Mouse (Mus musculus) liver, postnatal 0 days (tissue): ENCODE data around the gene Hgfac. TPM values are rescaled to one million over a fixed set of nuclear protein-coding genes. Genes with fewer than 3 reads are reported as not detected.

ENCODE experiments used
- ATAC-seq: fragments of 200-750 bp; cut with Nextera tagmentation; 2 replicates; pipeline ENCODE4 v1.8.0; 2017; ENCODE audit warnings: mild to moderate bottlenecking, moderate library complexity
- DNase-seq: peaks from one replicate; pipeline ENCODE4 v3.0.0-alpha.2; 2016
- H3K27ac ChIP-seq: fragments of 300-500 bp; sonication (generic); 2 replicates; pipeline ENCODE4 v1.5.1; 2014; ENCODE audit warnings: antibody characterized with exemption, moderate library complexity, mild to moderate bottlenecking, low read depth
- H3K27me3 ChIP-seq: fragments of 300-500 bp; sonication (generic); 2 replicates; pipeline ENCODE4 v1.6.1; 2014; ENCODE audit warnings: low read length, control low read depth, mixed read lengths; ENCODE audit not compliant: insufficient read depth
- H3K36me3 ChIP-seq: fragments of 300-500 bp; sonication (generic); replicated peaks from 2 replicates; pipeline ENCODE4 v1.6.1; 2014; ENCODE audit warnings: mild to moderate bottlenecking, control low read depth, low read length, moderate library complexity, mixed read lengths; ENCODE audit not compliant: insufficient read depth
- H3K4me1 ChIP-seq: fragments of 300-500 bp; sonication (generic); 2 replicates; pipeline ENCODE4 v1.6.1; 2014; ENCODE audit warnings: antibody characterized with exemption, mild to moderate bottlenecking, control low read depth; ENCODE audit not compliant: insufficient read depth
- H3K4me2 ChIP-seq: fragments of 300-500 bp; sonication (generic); 2 replicates; pipeline ENCODE4 v1.6.1; 2014; ENCODE audit warnings: low read depth, mild to moderate bottlenecking, low read length, moderate library complexity, mixed read lengths
- H3K4me3 ChIP-seq: fragments of 300-500 bp; sonication (generic); 2 replicates; pipeline ENCODE4 v1.5.1; 2014; ENCODE audit warnings: low read depth, low read length
- H3K9ac ChIP-seq: fragments of 300-500 bp; sonication (generic); replicated peaks from 2 replicates; pipeline ENCODE4 v1.6.1; 2014; ENCODE audit warnings: mild to moderate bottlenecking, moderate library complexity
- H3K9me3 ChIP-seq: fragments of 300-500 bp; sonication (generic); 2 replicates; pipeline ENCODE4 v1.6.1; 2016; ENCODE audit warnings: mild to moderate bottlenecking, control low read depth, low read length, mixed read lengths
- CTCF ChIP-seq: sonication (generic); IDR thresholded peaks from 2 replicates; pipeline ENCODE4 v1.5.1; 2016; ENCODE audit warnings: antibody characterized with exemption, low read depth
- EP300 ChIP-seq: IDR thresholded peaks from 2 replicates; pipeline ENCODE4 v1.6.1; 2016; ENCODE audit warnings: antibody characterized with exemption, low read depth, mild to moderate bottlenecking
- WGBS: fragments of 180-500 bp; shearing (Covaris S2); extraction: QIAGEN DNeasy Blood & Tissue Kit; methylation state at CpG from one replicate; pipeline ENCODE4 v1.1.7; 2014; ENCODE audit not compliant: insufficient replicate concordance; 5-methylcytosine and 5-hydroxymethylcytosine counted together
- polyA plus RNA-seq: library from polyadenylated mRNA; unstranded; fragments of >200 nt; fragmentation: Nextera tagmentation; extraction: Ambion mirVana; gene quantifications from 2 replicates; pipeline ENCODE4 v1.2.1, GENCODE M21; 2015

Gene Hgfac
- polyA plus RNA-seq, 1 experiment from 2014 or later, result 304 TPM

GRCm38 (mm10) chr5:35033068-35033467 is 8.2 kb upstream of the Hgfac start:
- 0 out of 2 replicates have a peak, but pooled peaks have one; percentile 22 for ATAC-seq
- peaks cover 19% of the 10 kb centered on the region for H3K4me1 ChIP-seq
- peaks cover 5% of the 10 kb centered on the region; the same call in 1 of the 2 replicates for H3K36me3 ChIP-seq
- H3K9me3 ChIP-seq, result no peaks in the 10 kb centered on the region
- no peak overlapping the region for H3K4me2 ChIP-seq
- H3K4me3 ChIP-seq, result no peak overlapping the region
- H3K27me3 ChIP-seq, result no peaks in the 10 kb centered on the region
- 66% methylated on average over 5 of the region's 5 CpGs for WGBS
- H3K9ac ChIP-seq, result no peak overlapping the region
- peak; percentile 74 for TF ChIP-seq CTCF
- TF ChIP-seq EP300, result no peak
- peak; percentile 61 for DNase-seq
- H3K27ac ChIP-seq, result no peak overlapping the region

GRCm38 (mm10) chr5:35033619-35034018 is 7.7 kb upstream of the Hgfac start:
- H3K27me3 ChIP-seq, result no peaks in the 10 kb centered on the region
- no peak overlapping the region for H3K4me3 ChIP-seq
- TF ChIP-seq EP300 (no peak), CTCF (no peak)
- H3K4me1 ChIP-seq, result peaks cover 19% of the 10 kb centered on the region
- DNase-seq (no peak), ATAC-seq (no peak)
- no peak overlapping the region for H3K27ac ChIP-seq
- peaks cover 5% of the 10 kb centered on the region; the same call in 1 of the 2 replicates for H3K36me3 ChIP-seq
- WGBS, result 94% methylated on average over 1 of the region's 1 CpGs
- no peak overlapping the region for H3K9ac ChIP-seq
- no peak overlapping the region for H3K4me2 ChIP-seq
- H3K9me3 ChIP-seq, result no peaks in the 10 kb centered on the region

GRCm38 (mm10) chr5:35035141-35035540 is 6.2 kb upstream of the Hgfac start:
- Histone ChIP-seq H3K36me3 (0 out of 2 replicates have a peak, but pooled peaks cover 5% of the 10 kb centered on the region), H3K4me1 (peaks cover 14% of the 10 kb centered on the region), H3K27ac (peak overlapping the region; percentile 66), H3K27me3 (no peaks in the 10 kb centered on the region), H3K4me2 (no peak overlapping the region), H3K4me3 (no peak overlapping the region), H3K9ac (no peak overlapping the region), H3K9me3 (no peaks in the 10 kb centered on the region)
- no peak for TF ChIP-seq CTCF
- TF ChIP-seq EP300, result no peak
- ATAC-seq (peak; percentile 6; the same call in 1 of the 2 replicates), DNase-seq (no peak)
- 43% methylated on average over 5 of the region's 5 CpGs for WGBS

- H3K4me2 ChIP-seq, result no peak overlapping the region
- peak overlapping the region; percentile 66; the same call in 1 of the 2 replicates for H3K27ac ChIP-seq
- peak; percentile 83 for ATAC-seq
- H3K9ac ChIP-seq, result no peak overlapping the region
- H3K27me3 ChIP-seq, result no peaks in the 10 kb centered on the region
- no peaks in the 10 kb centered on the region for H3K9me3 ChIP-seq
- no peak overlapping the region for H3K4me3 ChIP-seq
- H3K4me1 ChIP-seq, result peaks cover 20% of the 10 kb centered on the region
- WGBS, result 29% methylated on average over 4 of the region's 4 CpGs
- DNase-seq, result peak; percentile 57
- TF ChIP-seq EP300 (peak; percentile 70), CTCF (0 out of 2 replicates have a peak, but pooled peaks have one; percentile 4)
- 0 out of 2 replicates have a peak, but pooled peaks cover 5% of the 10 kb centered on the region for H3K36me3 ChIP-seq
Observed at GRCm38 (mm10) chr5:35035795-35036194, 5.5 kb upstream of the Hgfac start.

GRCm38 (mm10) chr5:35037438-35037837 is 3.9 kb upstream of the Hgfac start:
- no peaks in the 10 kb centered on the region for H3K9me3 ChIP-seq
- no peak overlapping the region for H3K27ac ChIP-seq
- no peak for ATAC-seq
- H3K4me2 ChIP-seq, result no peak overlapping the region
- H3K4me1 ChIP-seq, result peaks cover 24% of the 10 kb centered on the region
- H3K36me3 ChIP-seq, result no peaks in the 10 kb centered on the region
- TF ChIP-seq CTCF (no peak), EP300 (no peak)
- no peak overlapping the region for H3K9ac ChIP-seq
- H3K27me3 ChIP-seq, result no peaks in the 10 kb centered on the region
- no peak for DNase-seq
- H3K4me3 ChIP-seq, result no peak overlapping the region

GRCm38 (mm10) chr5:35042431-35043109 is 1.3 kb downstream of the Hgfac start:
- 23% methylated on average over 10 of the region's 10 CpGs for WGBS
- no peak for TF ChIP-seq CTCF
- no peaks in the 10 kb centered on the region for H3K27me3 ChIP-seq
- peak; percentile 10; the same call in 1 of the 2 replicates for ATAC-seq
- DNase-seq, result peak; percentile 52
- peak overlapping the region; percentile 69 for H3K4me2 ChIP-seq
- H3K9ac ChIP-seq, result peak overlapping the region; percentile 59
- peaks cover 5% of the 10 kb centered on the region; the same call in 1 of the 2 replicates for H3K36me3 ChIP-seq
- H3K4me1 ChIP-seq, result peaks cover 20% of the 10 kb centered on the region
- no peaks in the 10 kb centered on the region for H3K9me3 ChIP-seq
- H3K27ac ChIP-seq, result peak overlapping the region; percentile 92
- H3K4me3 ChIP-seq, result peak overlapping the region; percentile 35
